Mouse (Mus musculus) lung, adult 10 weeks (tissue): ENCODE measurements around the gene Thrap3. TPM values are rescaled to one million over a fixed set of nuclear protein-coding genes. Genes with fewer than 3 reads are reported as not detected.

Experiments
- polyA plus RNA-seq: library from polyadenylated mRNA; stranded (reverse); fragments of 350-450 nt; fragmentation: Illumina TruSeq; extraction: RNeasy Lipid Tissue Mini Kit (QIAGEN cat#74804); gene quantifications from one replicate; pipeline ENCODE4 v1.2.3, GENCODE M21; 2014; ENCODE audit warnings: low read depth, low replicate concordance; ENCODE audit not compliant: insufficient read depth

Gene Thrap3
- 40.4 TPM for polyA plus RNA-seq

GRCm38 (mm10) chr4:126202303-126203181 lies at the start of gene Thrap3:
Gene Thrap3 (minus strand): TSS chr4:126202760.

GRCm38 (mm10) chr4:126163067-126163659 lies 39.4 kb downstream of the Thrap3 start, which contains the start of gene Sh3d21:
Gene Sh3d21 (minus strand): TSS chr4:126163491.

GRCm38 (mm10) chr4:126147533-126148160 lies 54.9 kb downstream of the Thrap3 start, which contains the start of gene Eva1b:
Gene Eva1b (plus strand): TSS chr4:126147744.

Other genes with a start within 250 kb of the Thrap3 start
- gene Csf3r, start 178.2 kb downstream of the Thrap3 start, polyA plus RNA-seq: 9.5 TPM
- gene Mrps15, start 155.8 kb downstream of the Thrap3 start, polyA plus RNA-seq: 47.3 TPM
- gene Oscp1, start 144.2 kb downstream of the Thrap3 start, polyA plus RNA-seq: 10.3 TPM
- 28.6 TPM for gene Lsm10, start 106.1 kb downstream of the Thrap3 start, polyA plus RNA-seq
- gene Stk40, start 98.8 kb downstream of the Thrap3 start, polyA plus RNA-seq: 23.3 TPM
- 67.8 TPM for gene Eva1b, start 55.0 kb downstream of the Thrap3 start, polyA plus RNA-seq
- gene Sh3d21, start 39.3 kb downstream of the Thrap3 start, polyA plus RNA-seq: 9.4 TPM
- gene Map7d1, start 53.6 kb upstream of the Thrap3 start, polyA plus RNA-seq: 78.5 TPM
- gene Trappc3, start 59.6 kb upstream of the Thrap3 start, polyA plus RNA-seq: 62.7 TPM
- 3.6 TPM for gene Col8a2, start 84.0 kb upstream of the Thrap3 start, polyA plus RNA-seq
- gene Adprhl2, start 118.9 kb upstream of the Thrap3 start, polyA plus RNA-seq: 26.1 TPM
- gene Tekt2, start 122.9 kb upstream of the Thrap3 start, polyA plus RNA-seq: 11.0 TPM
- gene Ago3, start 226.8 kb upstream of the Thrap3 start, polyA plus RNA-seq: 1.4 TPM